Mouse (Mus musculus) bone marrow, adult 2 months (tissue): Measurements from ENCODE around the gene Sh3d19.

Experiments used
- CTCF ChIP-seq: fragments of 200-500 bp; IDR thresholded peaks from 2 replicates; pipeline ENCODE4 v1.5.1; 2011; ENCODE audit warnings: low read length, control low read depth; ENCODE audit not compliant: control insufficient read depth, insufficient read depth
- POLR2A ChIP-seq: fragments of 200-500 bp; IDR thresholded peaks from 2 replicates; pipeline ENCODE4 v1.6.1; 2011; ENCODE audit warnings: low read depth, mild to moderate bottlenecking, control low read depth, low read length, borderline replicate concordance; ENCODE audit not compliant: control insufficient read depth

- TF ChIP-seq CTCF: no peak
- no peak for TF ChIP-seq POLR2A
These were observed 122.4 kb downstream of the Sh3d19 start for GRCm38 (mm10) chr3:86093213-86093845.
